Mouse (Mus musculus) layer of hippocampus, postnatal 36 days (tissue): ENCODE results near the gene Mlc1. TPM values are rescaled to one million over a fixed set of nuclear protein-coding genes. Genes with fewer than 3 reads are reported as not detected.
A peak's percentile ranks its signal among the peaks of the same experiment; 100 is the strongest.

ENCODE experiments used
- DNase-seq, 2 experiments: peaks; one replicate each; pipeline ENCODE4 v3.0.0; 2022
- total RNA-seq, 2 experiments: library from RNA; stranded (reverse); gene quantifications; 2 replicates each; pipeline ENCODE4 v1.2.3; 2021

Gene Mlc1
- total RNA-seq, 2 experiments from 2014 or later: 117 to 124 TPM

- no peak for DNase-seq
These were observed 42.1 kb downstream of the Mlc1 start for GRCm38 (mm10) chr15:88936619-88937290.

GRCm38 (mm10) chr15:88934141-88934540 is 44.7 kb downstream of the Mlc1 start:
- DNase-seq: no peak

- DNase-seq: no peak
These were observed 46.1 kb downstream of the Mlc1 start for GRCm38 (mm10) chr15:88932667-88933066.

- DNase-seq: no peak
These were observed 56.9 kb downstream of the Mlc1 start for GRCm38 (mm10) chr15:88921992-88922310.

- peak; percentile 64 to 69 for DNase-seq
These were observed 57.4 kb downstream of the Mlc1 start for GRCm38 (mm10) chr15:88921131-88921991.

- DNase-seq: no peak
These were observed 58.7 kb downstream of the Mlc1 start for GRCm38 (mm10) chr15:88920065-88920464.

- DNase-seq: no peak
These were observed 59.5 kb downstream of the Mlc1 start for GRCm38 (mm10) chr15:88919328-88919727.

GRCm38 (mm10) chr15:88917126-88917525 is 61.7 kb downstream of the Mlc1 start:
- no peak for DNase-seq

GRCm38 (mm10) chr15:88916366-88916765 is 62.4 kb downstream of the Mlc1 start:
- DNase-seq: no peak

GRCm38 (mm10) chr15:88915046-88915445 is 63.8 kb downstream of the Mlc1 start:
- DNase-seq: no peak

- no peak for DNase-seq
These were observed 72.5 kb downstream of the Mlc1 start for GRCm38 (mm10) chr15:88906347-88906746.

Other genes starting within 250 kb of the Mlc1 start
- 10 to 100 TPM; 54.7 to 56.2 TPM for gene Brd1, start 244.8 kb downstream of the Mlc1 start, total RNA-seq
- 10 to 100 TPM; 10.2 to 10.7 TPM for gene Zbed4, start 227.3 kb downstream of the Mlc1 start, total RNA-seq
- gene Alg12, start 159.7 kb downstream of the Mlc1 start, total RNA-seq: 10 to 100 TPM; 13.0 to 16.3 TPM
- 10 to 100 TPM; 29.3 to 41.6 TPM for gene Creld2, start 159.4 kb downstream of the Mlc1 start, total RNA-seq
- 10 to 100 TPM; 36.7 to 37.1 TPM for gene Pim3, start 116.8 kb downstream of the Mlc1 start, total RNA-seq
- gene Ttll8, start 24.6 kb downstream of the Mlc1 start, total RNA-seq: 1 to 10 TPM; 2.5 to 2.9 TPM
- gene Mov10l1, start 3.9 kb upstream of the Mlc1 start, total RNA-seq: not detected
- 100 to 1,000 TPM; 156 to 159 TPM for gene Panx2, start 80.7 kb upstream of the Mlc1 start, total RNA-seq
- 10 to 100 TPM; 23.0 to 26.9 TPM for gene Trabd, start 96.1 kb upstream of the Mlc1 start, total RNA-seq
- gene Selenoo, start 110.1 kb upstream of the Mlc1 start, total RNA-seq: 10 to 100 TPM; 20.3 to 21.7 TPM
- gene Tubgcp6, start 144.1 kb upstream of the Mlc1 start, total RNA-seq: 10 to 100 TPM; 28.4 to 35.3 TPM
- gene Hdac10, start 149.7 kb upstream of the Mlc1 start, total RNA-seq: 10 to 100 TPM; 14.3 to 14.7 TPM
- gene Mapk12, start 161.7 kb upstream of the Mlc1 start, total RNA-seq: 1 to 10 TPM; 3.1 to 4.7 TPM
- gene Mapk11, start 170.6 kb upstream of the Mlc1 start, total RNA-seq: 10 to 100 TPM; 21.9 to 22.8 TPM
- gene Plxnb2, start 201.8 kb upstream of the Mlc1 start, total RNA-seq: 10 to 100 TPM; 51.0 to 58.7 TPM
- 10 to 100 TPM; 33.5 to 38.7 TPM for gene Dennd6b, start 217.5 kb upstream of the Mlc1 start, total RNA-seq
- gene Ppp6r2, start 232.5 kb upstream of the Mlc1 start, total RNA-seq: 100 to 1,000 TPM; 158 to 162 TPM